Mouse (Mus musculus): Measurements from ENCODE around the gene Tor1a. TPM values are rescaled to one million over a fixed set of nuclear protein-coding genes. Genes with fewer than 3 reads are reported as not detected.
"Not testable (repeated sequence)": the region's sequence is repeated elsewhere in the genome, so short reads cannot be mapped to it uniquely, and the experiment has no call there.

Gene Tor1a
- polyA plus RNA-seq, 1 experiment: 46.8 TPM

DNA sequence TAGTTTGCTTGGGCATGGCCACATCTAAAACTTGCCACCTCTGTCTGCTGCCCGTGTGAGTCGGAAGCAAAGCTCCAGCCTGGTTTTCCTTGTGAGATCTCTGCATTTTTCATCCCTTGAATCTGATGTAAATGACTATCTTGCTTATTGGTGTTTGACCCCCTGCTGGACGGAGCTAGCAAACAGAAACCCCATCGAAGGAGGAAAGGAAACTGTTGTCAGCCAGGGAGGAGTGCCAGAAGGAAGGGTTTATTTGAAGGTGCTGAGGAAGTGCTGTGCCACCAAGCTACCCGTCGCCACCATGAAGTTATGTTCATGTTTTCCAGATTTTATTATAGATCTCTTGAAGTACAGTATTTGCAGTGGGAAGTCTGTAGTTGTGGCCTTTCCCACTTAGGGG lies 12.9 kb downstream of the Tor1a start:
- DNase-seq (ENCODE audit: low spot score): no peak

- DNase-seq (ENCODE audit: low spot score): peak; percentile 63
Observed at GRCm38 (mm10) chr2:30952824-30953490, 14.8 kb downstream of the Tor1a start, which contains the start of gene Tor1b. Tor1b (plus strand) TSS chr2:30952959.

- DNase-seq (ENCODE audit: low spot score): no peak
Observed at GRCm38 (mm10) chr2:30952457-30952823, 15.3 kb downstream of the Tor1a start.

GRCm38 (mm10) chr2:30942603-30943011 lies 25.1 kb downstream of the Tor1a start:
- DNase-seq (ENCODE audit: low spot score): no peak

- DNase-seq (ENCODE audit: low spot score): not testable (repeated sequence)
Observed at GRCm38 (mm10) chr2:30942116-30942515, 25.6 kb downstream of the Tor1a start.

DNA sequence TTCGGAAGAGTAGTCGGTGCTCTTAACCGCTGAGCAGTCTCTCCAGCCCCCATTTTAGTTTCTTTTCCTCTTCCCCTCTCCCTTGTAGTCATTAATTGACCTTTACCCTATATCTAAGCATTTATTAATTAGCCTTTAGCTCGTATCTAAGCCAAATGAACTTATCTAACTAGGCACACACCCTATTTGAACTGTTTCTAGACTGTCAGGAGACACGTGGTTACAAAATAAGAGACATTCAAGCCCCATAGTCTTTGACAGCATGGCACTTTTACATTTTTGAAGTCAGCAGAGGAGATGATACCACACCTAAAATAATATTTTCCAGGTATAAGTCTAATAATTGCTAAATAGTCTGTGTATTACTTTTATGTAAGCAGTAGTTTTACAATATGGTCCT lies 26.1 kb downstream of the Tor1a start:
- no peak for DNase-seq (ENCODE audit: low spot score)

GRCm38 (mm10) chr2:30938574-30938991 lies 29.1 kb downstream of the Tor1a start:
- no peak for DNase-seq (ENCODE audit: low spot score)

DNA sequence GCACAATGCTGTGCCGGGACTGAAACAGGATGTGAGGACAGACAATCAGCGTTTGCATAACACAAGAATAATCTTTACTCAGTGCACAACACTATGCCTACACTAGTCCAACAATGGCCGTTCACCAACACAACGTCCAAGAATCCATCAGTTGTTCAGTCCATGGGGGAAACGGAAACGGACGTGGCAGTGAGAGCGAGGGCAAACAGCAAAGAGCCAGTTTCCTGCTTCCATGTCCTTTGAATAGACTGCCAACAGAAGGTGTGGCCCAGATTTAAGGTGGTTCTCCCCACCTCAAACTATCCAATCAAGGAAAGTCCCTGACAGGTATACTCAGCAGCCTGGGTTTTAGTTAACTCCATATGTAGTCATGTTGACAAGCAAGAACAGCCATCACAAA lies 30.0 kb downstream of the Tor1a start:
- no peak for DNase-seq (ENCODE audit: low spot score)

- DNase-seq (ENCODE audit: low spot score): no peak
Observed at GRCm38 (mm10) chr2:30936808-30937207, 30.9 kb downstream of the Tor1a start.

- DNase-seq (ENCODE audit: low spot score): no peak
Observed at GRCm38 (mm10) chr2:30933917-30934450, 33.7 kb downstream of the Tor1a start.

- no peak for DNase-seq (ENCODE audit: low spot score)
Observed at GRCm38 (mm10) chr2:30933032-30933431, 34.7 kb downstream of the Tor1a start.

DNA sequence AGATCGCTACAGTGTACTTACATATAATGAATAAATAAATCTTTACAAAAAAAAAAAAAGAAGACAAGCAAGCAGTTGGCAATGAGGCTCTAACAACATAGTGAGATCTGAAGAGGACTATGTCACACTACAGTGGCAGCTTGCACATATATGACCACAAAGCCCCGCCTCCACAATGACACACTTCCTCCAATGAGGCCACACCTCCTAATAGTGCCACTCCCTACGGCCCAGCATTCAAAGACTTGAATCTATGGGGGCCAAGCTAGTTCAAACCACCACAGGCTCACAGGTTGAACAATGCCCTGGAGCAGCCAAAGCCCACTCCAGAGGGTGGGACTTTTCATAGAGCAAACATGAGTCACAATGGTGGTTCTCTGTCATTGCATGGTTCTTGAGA lies 35.8 kb downstream of the Tor1a start:
- no peak for DNase-seq (ENCODE audit: low spot score)

- DNase-seq (ENCODE audit: low spot score): not testable (repeated sequence)
Observed at GRCm38 (mm10) chr2:30930846-30931245, 36.9 kb downstream of the Tor1a start.

- peak; percentile 45 for DNase-seq (ENCODE audit: low spot score)
Observed at GRCm38 (mm10) chr2:30929483-30930045, 38.2 kb downstream of the Tor1a start, which contains the start of gene Ptges. Ptges (minus strand) TSS chr2:30929863.

DNA sequence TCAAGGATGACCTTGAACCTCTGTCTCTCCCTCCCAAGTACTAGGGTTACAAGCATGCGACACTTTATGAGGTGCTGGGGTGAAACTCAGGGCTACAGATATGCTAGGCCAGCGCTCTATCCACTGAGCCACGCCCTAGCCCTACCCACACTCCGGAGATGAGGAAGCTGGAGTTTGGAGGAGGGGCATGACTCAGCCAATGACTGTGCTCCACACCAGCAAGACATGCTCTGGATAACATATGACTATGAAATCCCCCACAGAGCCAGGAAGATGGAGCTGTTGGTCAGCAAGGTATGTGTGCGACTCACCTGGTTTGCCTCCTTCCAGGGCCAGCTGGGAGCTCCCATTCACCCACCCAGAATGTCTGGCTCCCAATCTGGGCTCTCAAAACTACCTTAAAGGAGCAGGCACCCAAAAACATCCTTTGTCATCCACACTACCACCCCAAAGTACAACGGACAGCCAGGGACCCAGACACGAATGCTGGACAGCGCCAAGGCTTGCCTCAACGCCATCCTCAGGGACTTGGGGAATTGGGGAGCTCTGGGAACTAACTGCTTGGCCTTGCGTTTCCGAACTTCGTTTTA lies 38.7 kb downstream of the Tor1a start:
- DNase-seq (ENCODE audit: low spot score): no peak

DNA sequence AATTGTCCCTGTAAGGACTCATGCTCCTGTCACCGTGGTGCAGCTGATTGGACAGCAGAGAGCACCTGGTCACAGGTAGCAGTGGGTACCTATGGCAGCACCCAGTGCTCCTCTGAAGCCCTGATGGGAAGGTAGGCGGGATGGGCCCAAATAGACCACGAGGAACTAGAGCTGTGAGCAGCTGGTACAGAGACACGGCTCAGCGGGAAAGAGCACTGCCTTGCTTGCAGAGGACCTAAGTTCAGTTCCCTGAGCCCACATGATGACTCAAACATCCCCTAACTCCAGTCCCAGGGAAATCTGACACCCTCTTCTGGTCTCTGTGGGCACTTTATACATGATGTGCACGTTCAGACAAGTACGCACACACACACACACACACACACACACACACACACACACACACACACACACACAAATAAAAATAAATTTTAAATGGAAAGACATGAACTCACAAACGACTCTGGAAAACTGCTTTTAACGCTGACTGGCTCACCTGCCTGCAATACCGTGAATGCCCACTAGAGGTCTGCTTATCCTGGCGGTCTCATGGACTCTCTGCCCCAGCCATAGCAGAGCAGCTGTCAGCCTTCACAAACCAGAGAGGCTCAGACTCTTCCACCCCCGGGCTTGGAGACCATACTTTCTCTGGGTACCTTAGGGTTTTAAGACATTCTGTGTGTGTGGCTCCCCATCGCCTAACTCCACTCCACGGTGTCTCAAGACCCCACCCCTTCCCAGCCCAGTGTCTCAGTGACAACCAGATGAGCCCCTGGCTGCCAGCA lies 39.7 kb downstream of the Tor1a start:
- peak; percentile 53 for DNase-seq (ENCODE audit: low spot score)

GRCm38 (mm10) chr2:30927151-30927781 lies 40.5 kb downstream of the Tor1a start:
- no peak for DNase-seq (ENCODE audit: low spot score)

GRCm38 (mm10) chr2:30926381-30926780 lies 41.4 kb downstream of the Tor1a start:
- no peak for DNase-seq (ENCODE audit: low spot score)

DNA sequence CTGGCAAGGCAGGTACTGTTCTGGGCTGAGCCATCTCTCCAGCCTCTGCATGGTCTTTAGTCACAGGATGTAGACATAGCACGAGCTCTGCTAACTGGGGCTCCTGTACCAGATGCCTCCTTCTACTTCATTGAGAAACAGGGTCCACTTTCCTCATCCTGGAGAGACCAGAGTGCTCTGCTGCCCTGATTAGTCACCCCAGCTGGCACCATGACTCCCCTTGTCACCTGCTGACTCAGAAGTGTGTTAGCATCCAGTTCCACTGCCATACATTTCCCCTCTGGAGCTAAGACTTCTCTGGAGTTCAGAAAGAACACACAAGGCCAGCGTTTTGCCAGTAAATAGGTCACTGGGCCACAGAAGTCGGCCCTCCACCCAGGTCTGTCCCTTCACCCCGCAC lies 42.6 kb downstream of the Tor1a start:
- DNase-seq (ENCODE audit: low spot score): no peak

- DNase-seq (ENCODE audit: low spot score): no peak
Observed at GRCm38 (mm10) chr2:30923099-30923498, 44.6 kb downstream of the Tor1a start.

DNA sequence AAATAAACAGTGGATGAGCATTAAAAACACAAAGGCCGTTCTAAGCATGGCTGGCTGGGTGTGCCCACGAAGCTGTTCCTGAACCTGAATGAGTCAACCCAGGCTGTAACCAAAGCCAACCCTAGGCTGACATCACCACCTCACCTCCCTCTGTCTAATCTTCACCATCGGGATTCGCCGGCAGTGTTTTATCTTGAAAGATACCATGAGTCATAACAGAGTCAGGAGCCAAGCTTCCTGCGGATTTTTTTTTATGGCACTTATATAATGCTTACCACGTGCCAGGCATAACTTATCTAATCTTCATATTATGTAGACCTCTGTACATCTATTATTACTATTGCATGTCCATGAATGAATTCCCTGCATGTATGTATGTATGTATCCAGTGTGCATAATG lies 47.5 kb downstream of the Tor1a start:
- DNase-seq (ENCODE audit: low spot score): no peak

All from urinary bladder, adult 2 months (tissue).